Mouse (Mus musculus): ENCODE measurements around the gene Xxylt1. TPM values are rescaled to one million over a fixed set of nuclear protein-coding genes. Genes with fewer than 3 reads are reported as not detected.
A peak's percentile ranks its signal among the peaks of the same experiment; 100 is the strongest.

Xxylt1 gene
- 18.1 and 21.7 TPM in 2 replicates for polyA plus RNA-seq (2014; fragmentation: Nextera tagmentation; extraction: Ambion mirVana)

DNA sequence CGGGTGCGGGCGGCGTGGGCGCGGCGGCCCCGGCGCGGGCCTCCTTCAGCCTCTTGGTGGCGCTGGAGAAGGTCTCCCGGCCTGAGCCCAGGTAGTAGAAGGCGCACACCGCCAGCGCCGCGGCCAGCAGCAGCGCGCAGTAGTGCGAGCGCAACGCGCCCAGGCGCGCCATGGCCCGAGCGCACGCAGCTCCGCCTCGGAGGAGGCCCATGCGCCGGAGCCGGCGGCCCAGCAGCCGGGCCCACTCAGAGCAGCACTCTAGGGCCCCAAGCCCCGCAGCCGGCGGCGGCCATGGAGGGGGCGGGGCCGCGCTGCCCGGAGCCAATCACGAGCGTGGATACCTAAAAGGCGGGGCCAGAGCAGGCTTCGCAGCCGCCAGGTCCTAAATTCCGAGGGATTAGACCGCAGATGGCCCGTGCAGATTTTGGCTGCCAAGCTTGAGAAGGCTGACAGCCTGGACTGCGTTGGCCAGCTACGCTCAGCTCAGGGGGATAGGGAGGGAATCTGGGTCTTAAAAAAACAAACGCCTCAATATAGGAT lies at the start of gene Xxylt1:
Gene Xxylt1 (minus strand): TSS at position 308 of the 540 bp plus-strand sequence.
- Histone ChIP-seq H3K36me3 (replicated peaks; ENCODE audit: control insufficient read depth, insufficient read depth) (no peaks in the 10 kb centered on the region), H3K9ac (peak within 1 kb of the TSS; percentile 76), H3K9me3 (ENCODE audit: control insufficient read depth, low read length) (no peaks in the 10 kb centered on the region), H3K4me2 (replicated peaks) (peak within 1 kb of the TSS; percentile 80), H3K27ac (peak within 1 kb of the TSS; percentile 86), H3K4me1 (replicated peaks; ENCODE audit: control insufficient read depth, insufficient read depth, low read length) (peaks cover 10% of the 10 kb centered on the region), H3K4me3 (replicated peaks; ENCODE audit: low read length) (peak within 1 kb of the TSS; percentile 82), H3K27me3 (ENCODE audit: control insufficient read depth, insufficient read depth, low read length) (no peaks in the 10 kb centered on the region)
- ATAC-seq (ENCODE audit: low FRiP score) (peak; percentile 99), DNase-seq (ENCODE audit: low spot score) (peak; percentile 94)
- WGBS: under 1% methylated on average over 47 of the region's 54 CpGs

DNA sequence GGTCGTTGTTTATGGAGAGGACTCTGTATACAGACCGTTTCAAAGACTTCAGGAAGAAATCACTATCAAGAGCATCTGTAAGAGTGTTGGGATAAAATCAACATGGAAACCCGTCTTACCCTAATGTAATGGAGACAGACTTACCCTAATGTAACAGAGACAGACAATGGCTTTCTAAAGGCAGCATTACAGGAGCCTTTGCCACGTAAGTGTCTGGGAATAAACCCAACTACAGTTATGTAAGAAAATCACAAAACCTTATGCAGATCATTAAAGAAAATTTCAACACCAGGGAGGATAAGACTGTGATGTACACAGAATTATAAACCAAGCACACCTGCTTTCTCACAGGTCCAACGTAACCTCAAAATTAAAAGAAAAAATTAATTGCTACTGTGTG lies 46.9 kb upstream of the Xxylt1 start:
- WGBS: 84% methylated on average over 5 of the region's 5 CpGs
- no peak for ATAC-seq (ENCODE audit: low FRiP score)
- H3K4me2 ChIP-seq (replicated peaks): no peak overlapping the region

DNA sequence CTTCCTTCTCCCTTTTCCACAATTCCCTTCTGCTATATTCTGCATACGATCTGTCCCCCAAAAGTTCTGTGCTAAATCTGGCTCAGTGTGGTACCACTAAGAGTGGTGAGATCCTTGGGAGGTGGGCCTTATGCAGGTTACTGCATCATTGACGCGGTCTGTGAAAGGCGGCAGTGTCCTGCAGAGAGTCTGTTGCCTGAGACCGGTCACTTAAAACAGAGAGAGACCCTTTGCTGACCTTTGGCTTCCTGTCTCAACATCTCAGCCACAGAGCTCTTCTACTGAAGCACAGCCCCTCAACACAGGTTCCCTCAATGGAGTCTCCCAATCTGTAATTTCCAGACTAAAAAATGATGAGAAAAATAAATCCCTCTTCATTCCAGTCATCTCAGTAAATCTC lies 43.8 kb upstream of the Xxylt1 start:
- DNase-seq (ENCODE audit: low spot score) (no peak), ATAC-seq (ENCODE audit: low FRiP score) (no peak)
- no peaks in the 10 kb centered on the region for H3K27me3 ChIP-seq (ENCODE audit: control insufficient read depth, insufficient read depth, low read length)
- 68% methylated on average over 5 of the region's 5 CpGs for WGBS
- H3K27ac ChIP-seq: no peak overlapping the region
- H3K4me1 ChIP-seq (replicated peaks; ENCODE audit: control insufficient read depth, insufficient read depth, low read length): no peaks in the 10 kb centered on the region
- no peak overlapping the region for H3K9ac ChIP-seq
- H3K9me3 ChIP-seq (ENCODE audit: control insufficient read depth, low read length): no peaks in the 10 kb centered on the region
- peaks cover 51% of the 10 kb centered on the region for H3K36me3 ChIP-seq (replicated peaks; ENCODE audit: control insufficient read depth, insufficient read depth)
- no peak overlapping the region for H3K4me2 ChIP-seq (replicated peaks)
- H3K4me3 ChIP-seq (replicated peaks; ENCODE audit: low read length): no peak overlapping the region

More for the DNA sequence above, 46.9 kb upstream of the Xxylt1 start:
- H3K27ac ChIP-seq: no peak overlapping the region
- H3K27me3 ChIP-seq (ENCODE audit: control insufficient read depth, insufficient read depth, low read length): no peaks in the 10 kb centered on the region
- no peak overlapping the region for H3K9ac ChIP-seq
- H3K9me3 ChIP-seq (ENCODE audit: control insufficient read depth, low read length): no peaks in the 10 kb centered on the region
- peaks cover 41% of the 10 kb centered on the region for H3K36me3 ChIP-seq (replicated peaks; ENCODE audit: control insufficient read depth, insufficient read depth)
- H3K4me1 ChIP-seq (replicated peaks; ENCODE audit: control insufficient read depth, insufficient read depth, low read length): no peaks in the 10 kb centered on the region
- H3K4me3 ChIP-seq (replicated peaks; ENCODE audit: low read length): no peak overlapping the region
- DNase-seq (ENCODE audit: low spot score): no peak

DNA sequence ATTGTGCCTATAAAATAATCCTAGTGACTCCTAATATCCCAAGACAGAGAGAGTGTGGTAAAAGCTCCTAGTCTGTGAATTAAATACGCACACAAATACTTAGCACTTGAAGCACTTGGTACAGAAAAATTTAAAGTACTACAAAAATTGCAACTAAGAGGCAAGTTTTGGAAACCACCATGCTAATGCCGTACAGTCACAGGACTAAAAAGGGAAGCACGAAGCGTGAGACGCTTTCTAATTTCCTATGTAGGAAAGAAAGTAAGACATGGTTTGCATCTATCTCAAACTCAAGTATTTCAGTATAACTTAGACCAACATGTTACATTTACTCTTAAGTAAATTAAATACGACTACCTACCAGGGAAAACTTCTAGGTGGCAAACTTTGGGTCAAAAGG lies 40.4 kb upstream of the Xxylt1 start:
- ATAC-seq (ENCODE audit: low FRiP score): no peak
- WGBS: 97% methylated on average over 6 of the region's 6 CpGs
- no peak overlapping the region for H3K4me2 ChIP-seq (replicated peaks)

DNA sequence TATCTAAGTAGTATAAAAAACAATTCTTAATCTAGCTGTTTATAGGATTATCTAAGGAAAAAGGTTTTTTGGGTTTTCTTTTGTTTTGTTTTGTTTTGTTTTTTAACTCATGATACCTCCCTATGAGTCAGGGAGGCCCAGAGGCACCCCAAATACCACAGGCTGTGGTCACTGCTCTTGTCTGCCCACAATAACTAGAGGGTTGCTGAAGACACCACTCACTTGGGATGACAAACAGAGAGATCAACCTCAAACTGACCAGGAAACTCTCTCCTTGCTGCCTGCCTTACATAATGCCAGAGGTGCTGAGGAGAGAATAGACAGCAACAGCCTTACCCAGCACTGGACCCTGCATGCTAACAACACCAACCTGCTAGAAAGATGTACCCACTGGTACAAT lies 32.4 kb upstream of the Xxylt1 start:
- DNase-seq (ENCODE audit: low spot score): no peak
- Histone ChIP-seq H3K9ac (no peak overlapping the region), H3K27ac (no peak overlapping the region), H3K27me3 (ENCODE audit: control insufficient read depth, insufficient read depth, low read length) (no peaks in the 10 kb centered on the region), H3K36me3 (replicated peaks; ENCODE audit: control insufficient read depth, insufficient read depth) (peaks cover 44% of the 10 kb centered on the region), H3K4me3 (replicated peaks; ENCODE audit: low read length) (no peak overlapping the region), H3K4me1 (replicated peaks; ENCODE audit: control insufficient read depth, insufficient read depth, low read length) (no peaks in the 10 kb centered on the region), H3K4me2 (replicated peaks) (no peak overlapping the region), H3K9me3 (ENCODE audit: control insufficient read depth, low read length) (peaks cover 4% of the 10 kb centered on the region)
- ATAC-seq (ENCODE audit: low FRiP score): no peak

More for the DNA sequence above, 40.4 kb upstream of the Xxylt1 start:
- H3K36me3 ChIP-seq (replicated peaks; ENCODE audit: control insufficient read depth, insufficient read depth): peaks cover 39% of the 10 kb centered on the region
- no peak overlapping the region for H3K9ac ChIP-seq
- no peaks in the 10 kb centered on the region for H3K27me3 ChIP-seq (ENCODE audit: control insufficient read depth, insufficient read depth, low read length)
- no peaks in the 10 kb centered on the region for H3K9me3 ChIP-seq (ENCODE audit: control insufficient read depth, low read length)
- no peaks in the 10 kb centered on the region for H3K4me1 ChIP-seq (replicated peaks; ENCODE audit: control insufficient read depth, insufficient read depth, low read length)
- DNase-seq (ENCODE audit: low spot score): no peak
- H3K27ac ChIP-seq: no peak overlapping the region
- no peak overlapping the region for H3K4me3 ChIP-seq (replicated peaks; ENCODE audit: low read length)

DNA sequence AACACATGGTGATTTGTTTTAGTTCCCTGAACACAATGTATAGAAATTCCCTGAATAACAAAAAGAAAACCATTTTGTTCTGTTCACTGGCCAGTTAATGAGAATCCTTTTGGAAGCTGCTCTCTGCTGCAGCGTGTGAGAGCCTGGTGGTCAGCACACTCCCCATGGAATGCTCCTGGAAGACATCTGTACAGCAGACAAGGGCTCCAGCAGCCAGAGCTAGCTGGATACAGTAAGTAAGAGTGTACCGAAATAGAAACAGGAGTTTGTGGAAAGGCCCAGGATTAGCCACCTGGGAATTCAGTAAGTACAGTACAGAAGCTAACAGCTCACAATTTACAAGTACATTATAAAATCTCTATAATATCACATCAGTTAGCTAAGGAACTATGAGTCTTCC lies 20.1 kb upstream of the Xxylt1 start:
- H3K27me3 ChIP-seq (ENCODE audit: control insufficient read depth, insufficient read depth, low read length): no peaks in the 10 kb centered on the region
- H3K9me3 ChIP-seq (ENCODE audit: control insufficient read depth, low read length): no peaks in the 10 kb centered on the region
- no peaks in the 10 kb centered on the region for H3K4me1 ChIP-seq (replicated peaks; ENCODE audit: control insufficient read depth, insufficient read depth, low read length)
- no peak overlapping the region for H3K9ac ChIP-seq
- H3K4me3 ChIP-seq (replicated peaks; ENCODE audit: low read length): no peak overlapping the region
- DNase-seq (ENCODE audit: low spot score) (no peak), ATAC-seq (ENCODE audit: low FRiP score) (no peak)
- H3K27ac ChIP-seq: no peak overlapping the region
- WGBS: 82% methylated on average over 2 of the region's 2 CpGs
- H3K4me2 ChIP-seq (replicated peaks): no peak overlapping the region
- H3K36me3 ChIP-seq (replicated peaks; ENCODE audit: control insufficient read depth, insufficient read depth): peaks cover 69% of the 10 kb centered on the region

DNA sequence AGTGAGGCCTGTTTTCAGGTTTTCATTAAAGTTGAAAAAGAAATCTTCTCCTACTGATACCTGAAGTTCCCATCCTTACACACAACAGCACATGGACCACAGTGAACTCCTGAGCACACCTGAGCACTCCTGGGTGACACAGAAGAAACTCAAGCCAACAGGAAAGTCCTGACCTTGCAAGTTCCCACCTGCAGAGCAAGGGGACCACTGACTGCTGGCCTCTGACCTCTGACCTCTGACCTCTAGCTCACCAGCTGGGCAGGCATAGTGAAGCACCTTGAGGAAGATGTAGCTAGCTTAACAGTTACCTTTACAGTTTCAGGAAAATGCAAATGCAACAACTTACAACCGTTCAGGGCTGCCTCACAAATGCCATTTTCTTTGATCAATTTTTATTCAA lies 18.7 kb upstream of the Xxylt1 start:
- 78% methylated on average over 1 of the region's 1 CpGs for WGBS
- H3K36me3 ChIP-seq (replicated peaks; ENCODE audit: control insufficient read depth, insufficient read depth): peaks cover 62% of the 10 kb centered on the region

DNA sequence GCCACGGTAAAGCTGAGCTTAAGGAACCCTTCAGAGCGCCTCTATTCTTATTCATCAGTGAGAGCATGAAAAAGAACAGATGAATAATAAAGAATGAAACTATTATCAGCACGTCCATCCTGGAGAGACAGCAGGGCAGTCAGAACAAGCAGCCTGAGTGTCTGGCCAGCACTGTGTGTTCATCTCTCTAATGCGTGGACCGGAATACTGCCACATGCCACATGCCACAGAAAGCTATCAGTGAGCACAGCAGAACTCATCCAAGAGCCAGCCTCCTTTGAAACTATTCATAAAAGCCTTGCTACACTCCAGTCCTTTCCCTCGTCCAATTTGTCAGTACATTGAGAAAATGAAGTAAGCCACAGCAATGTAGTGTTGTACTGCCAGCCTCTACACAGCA lies 12.8 kb upstream of the Xxylt1 start:
- DNase-seq (ENCODE audit: low spot score) (no peak), ATAC-seq (ENCODE audit: low FRiP score) (no peak)
- no peak overlapping the region for H3K4me2 ChIP-seq (replicated peaks)
- no peak overlapping the region for H3K9ac ChIP-seq
- no peak overlapping the region for H3K27ac ChIP-seq
- no peaks in the 10 kb centered on the region for H3K9me3 ChIP-seq (ENCODE audit: control insufficient read depth, low read length)
- H3K4me3 ChIP-seq (replicated peaks; ENCODE audit: low read length): no peak overlapping the region
- WGBS: 50% methylated on average over 6 of the region's 6 CpGs
- peaks cover 14% of the 10 kb centered on the region; the same call in 1 of the 2 replicates for H3K36me3 ChIP-seq (replicated peaks; ENCODE audit: control insufficient read depth, insufficient read depth)
- H3K27me3 ChIP-seq (ENCODE audit: control insufficient read depth, insufficient read depth, low read length): no peaks in the 10 kb centered on the region
- no peaks in the 10 kb centered on the region for H3K4me1 ChIP-seq (replicated peaks; ENCODE audit: control insufficient read depth, insufficient read depth, low read length)

More for the DNA sequence above, 18.7 kb upstream of the Xxylt1 start:
- no peak overlapping the region for H3K4me3 ChIP-seq (replicated peaks; ENCODE audit: low read length)
- H3K27ac ChIP-seq: no peak overlapping the region
- no peak overlapping the region for H3K9ac ChIP-seq
- H3K27me3 ChIP-seq (ENCODE audit: control insufficient read depth, insufficient read depth, low read length): no peaks in the 10 kb centered on the region
- ATAC-seq (ENCODE audit: low FRiP score) (no peak), DNase-seq (ENCODE audit: low spot score) (no peak)
- no peaks in the 10 kb centered on the region for H3K9me3 ChIP-seq (ENCODE audit: control insufficient read depth, low read length)
- H3K4me1 ChIP-seq (replicated peaks; ENCODE audit: control insufficient read depth, insufficient read depth, low read length): no peaks in the 10 kb centered on the region
- H3K4me2 ChIP-seq (replicated peaks): no peak overlapping the region

DNA sequence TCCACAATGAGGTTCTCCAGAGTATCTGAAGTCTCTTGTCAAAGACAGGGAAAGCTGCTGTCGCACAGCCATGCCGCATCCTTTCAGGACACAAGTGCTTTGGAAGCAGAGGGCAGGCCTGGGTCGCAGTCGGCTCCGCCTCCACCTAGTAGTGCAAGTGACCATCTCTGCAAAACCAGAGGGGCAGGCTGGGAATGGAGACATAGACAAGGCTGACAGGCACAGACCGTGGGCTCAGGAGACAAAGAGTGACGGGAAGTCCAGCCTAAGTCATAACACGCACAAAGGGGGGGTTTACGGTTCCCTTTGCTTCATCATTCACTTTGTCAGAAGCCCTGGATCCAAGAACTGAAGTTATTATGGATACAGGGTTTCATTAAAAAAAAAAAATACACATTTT lies 12.0 kb upstream of the Xxylt1 start:
- WGBS: 27% methylated on average over 9 of the region's 9 CpGs
- Histone ChIP-seq H3K27ac (no peak overlapping the region), H3K9ac (no peak overlapping the region), H3K27me3 (ENCODE audit: control insufficient read depth, insufficient read depth, low read length) (no peaks in the 10 kb centered on the region), H3K4me2 (replicated peaks) (no peak overlapping the region), H3K9me3 (ENCODE audit: control insufficient read depth, low read length) (no peaks in the 10 kb centered on the region), H3K4me1 (replicated peaks; ENCODE audit: control insufficient read depth, insufficient read depth, low read length) (no peaks in the 10 kb centered on the region), H3K4me3 (replicated peaks; ENCODE audit: low read length) (no peak overlapping the region), H3K36me3 (replicated peaks; ENCODE audit: control insufficient read depth, insufficient read depth) (peaks cover 9% of the 10 kb centered on the region; the same call in 1 of the 2 replicates)
- ATAC-seq (ENCODE audit: low FRiP score) (no peak), DNase-seq (ENCODE audit: low spot score) (no peak)

DNA sequence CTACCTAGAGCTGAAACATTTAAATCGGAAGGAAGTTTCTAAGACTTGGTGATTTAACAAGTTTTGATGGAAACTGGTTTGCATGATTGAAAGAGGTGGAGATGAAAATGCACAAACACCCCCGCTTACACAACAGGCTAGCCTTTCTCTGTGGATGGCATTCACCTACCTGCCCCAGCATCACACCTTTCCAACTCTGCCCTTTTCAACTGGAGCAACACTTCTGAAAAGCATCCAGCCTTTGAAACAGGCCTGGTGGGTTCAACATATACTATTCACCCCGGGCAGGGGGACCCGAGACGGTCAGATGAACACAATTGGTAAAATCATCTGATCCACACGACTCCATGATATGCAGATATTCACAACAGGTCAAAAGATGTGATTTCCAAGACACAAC lies 659 bp upstream of the Xxylt1 start:
- WGBS: 71% methylated on average over 6 of the region's 6 CpGs
- H3K4me1 ChIP-seq (replicated peaks; ENCODE audit: control insufficient read depth, insufficient read depth, low read length): peaks cover 10% of the 10 kb centered on the region
- no peaks in the 10 kb centered on the region for H3K36me3 ChIP-seq (replicated peaks; ENCODE audit: control insufficient read depth, insufficient read depth)
- DNase-seq (ENCODE audit: low spot score) (no peak), ATAC-seq (ENCODE audit: low FRiP score) (no peak)
- no peak overlapping the region for H3K27ac ChIP-seq
- no peaks in the 10 kb centered on the region for H3K27me3 ChIP-seq (ENCODE audit: control insufficient read depth, insufficient read depth, low read length)
- no peak overlapping the region for H3K4me3 ChIP-seq (replicated peaks; ENCODE audit: low read length)
- H3K9ac ChIP-seq: no peak overlapping the region
- no peaks in the 10 kb centered on the region for H3K9me3 ChIP-seq (ENCODE audit: control insufficient read depth, low read length)
- peak overlapping the region; percentile 80; the same call in 1 of the 2 replicates for H3K4me2 ChIP-seq (replicated peaks)

Measured in hindbrain, embryonic 14.5 days (tissue).